Mouse (Mus musculus) thymus, adult 2 months (tissue): ENCODE data around the gene Eloa.

Source experiments
- CTCF ChIP-seq: fragments of 200-500 bp; IDR thresholded peaks from 2 replicates; pipeline ENCODE4 v1.5.1; 2012; ENCODE audit warnings: mild to moderate bottlenecking, control low read depth, low read length, moderate library complexity, borderline replicate concordance; ENCODE audit not compliant: control insufficient read depth, poor library complexity, insufficient read depth; ENCODE audit errors: extremely low read depth
- POLR2A ChIP-seq: fragments of 200-500 bp; IDR thresholded peaks from 2 replicates; pipeline ENCODE4 v1.6.1; 2012; ENCODE audit warnings: mild to moderate bottlenecking, low read length, control low read depth, moderate library complexity; ENCODE audit not compliant: control insufficient read depth, poor library complexity, insufficient read depth; ENCODE audit errors: extremely low read depth

DNA sequence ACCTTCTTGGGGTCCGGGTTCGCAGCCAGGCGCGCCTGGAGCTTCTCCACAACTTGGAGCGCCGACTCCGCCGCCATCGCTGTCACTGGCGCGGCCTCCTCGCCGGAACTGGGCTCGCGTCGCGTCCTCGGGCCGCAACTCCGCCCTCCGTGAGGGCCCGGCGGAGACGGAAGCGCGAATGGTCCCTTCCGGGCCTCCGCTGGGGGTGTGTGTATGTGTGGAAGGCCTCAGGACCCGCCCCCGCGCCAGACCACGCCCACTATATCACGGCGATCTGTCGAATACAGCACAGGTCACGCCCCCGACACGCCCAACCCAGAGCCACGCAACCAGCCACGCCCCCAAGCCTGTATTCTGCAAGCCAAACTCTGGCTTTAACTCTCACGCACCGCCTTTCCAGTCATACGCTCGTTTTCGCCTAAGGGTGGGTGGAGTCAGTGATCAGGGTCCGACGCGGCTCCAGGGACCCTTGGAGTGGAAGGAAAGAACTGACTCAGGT lies at the start of gene Eloa:
- peak; percentile 92 for TF ChIP-seq POLR2A
- no peak; the same call in 1 of the 2 replicates for TF ChIP-seq CTCF
